In genomic region chr13:37344909-37345772, GRCm38 (mm10) we compare ENCODE assay signal across 11 mouse cellular contexts. TPM values are rescaled to one million over a fixed set of nuclear protein-coding genes. Genes with fewer than 3 reads are reported as not detected.
A peak's percentile ranks its signal among the peaks of the same experiment; 100 is the strongest.
DNase-seq lines count a peak whose midpoint lies in the region; ATAC-seq and TF ChIP-seq lines count a peak whose summit lies in the region.
"Had no signal": no experiment of that assay in that cellular context is flagged by ENCODE, and none has a peak within 500 bp of the region (broad histone marks: within the 10 kb centered on the region; RNA-seq: fewer than 3 reads in every experiment).

Ly86 (plus strand) TSS chr13:37345208.

- H3K4me2 ChIP-seq in liver, embryonic 12.5 days, result no peak within 1 kb of the TSS
- no peak within 1 kb of the TSS for H3K4me2 ChIP-seq in limb, embryonic 12.5 days

- H3K4me3 ChIP-seq in liver, adult 2 months (ENCODE audit: insufficient read depth, low read depth, low read length), result peak within 1 kb of the TSS; percentile 65
- H3K4me3 ChIP-seq in liver, embryonic 12.5 days, result no peak within 1 kb of the TSS
- H3K4me3 ChIP-seq in brown adipose tissue, adult 24 weeks (ENCODE audit: insufficient read depth, low read depth, low read length), result peak within 1 kb of the TSS; percentile 43
- no peak within 1 kb of the TSS for H3K4me3 ChIP-seq in limb, embryonic 12.5 days (replicated peaks)
- peak within 1 kb of the TSS; percentile 58 for H3K4me3 ChIP-seq in small intestine, adult 2 months (ENCODE audit: low read depth, low read length)

- peaks cover 6% of the 10 kb centered on the region for H3K4me1 ChIP-seq in liver, adult 2 months (ENCODE audit: control insufficient read depth, insufficient read depth, low read length)
- peaks cover 4% of the 10 kb centered on the region; the same call in 1 of the 2 replicates for H3K4me1 ChIP-seq in liver, embryonic 12.5 days
- H3K4me1 ChIP-seq in brown adipose tissue, adult 24 weeks (ENCODE audit: control insufficient read depth, insufficient read depth, insufficient read length, low read length), result no peaks in the 10 kb centered on the region
- peaks cover 9% of the 10 kb centered on the region; the same call in 1 of the 2 replicates for H3K4me1 ChIP-seq in limb, embryonic 12.5 days (replicated peaks)
- 0 out of 2 replicates have a peak, but pooled peaks cover 2% of the 10 kb centered on the region for H3K4me1 ChIP-seq in small intestine, adult 2 months (ENCODE audit: control insufficient read depth, insufficient read depth, insufficient read length, low read length)

- H3K9me3 ChIP-seq in liver, embryonic 12.5 days (replicated peaks), result no peaks in the 10 kb centered on the region
- H3K9me3 ChIP-seq in limb, embryonic 12.5 days, result no peaks in the 10 kb centered on the region

- no peak for DNase-seq in liver, adult 2 months (ENCODE audit: extremely low read depth, low read depth, low spot score)
- DNase-seq in c-Kit-positive CD71-positive TER-119-positive erythroid progenitor cells, embryonic 14.5 days (ENCODE audit: low spot score), result no peak
- no peak for DNase-seq in right cerebral cortex, adult 18-20 months
- no peak for DNase-seq in left cerebral cortex, postnatal 14 days (ENCODE audit: low spot score in 2 of 2)
- DNase-seq: heart, postnatal 4 days; layer of hippocampus, postnatal 36 days had no signal

- H3K36me3 ChIP-seq in liver, adult 2 months (ENCODE audit: control insufficient read depth, insufficient read depth, low read length), result no peaks in the 10 kb centered on the region
- H3K36me3 ChIP-seq in liver, embryonic 12.5 days, result no peaks in the 10 kb centered on the region
- H3K36me3 ChIP-seq in limb, embryonic 12.5 days, result no peaks in the 10 kb centered on the region
- H3K36me3 ChIP-seq in small intestine, adult 2 months (ENCODE audit: control insufficient read depth, insufficient read depth, low read length), result no peaks in the 10 kb centered on the region

- intact Hi-C loops in left cerebral cortex, postnatal 14 days (cut with DNase I), result no loop called here

- peak within 1 kb of the TSS; percentile 73 for H3K27ac ChIP-seq in liver, adult 2 months (replicated peaks; ENCODE audit: insufficient read depth, low read depth, low read length)
- H3K27ac ChIP-seq in liver, embryonic 12.5 days, result no peak within 1 kb of the TSS
- peak within 1 kb of the TSS; percentile 28 for H3K27ac ChIP-seq in brown adipose tissue, adult 24 weeks (replicated peaks; ENCODE audit: low read depth, low read length)
- peak within 1 kb of the TSS; percentile 24; the same call in 1 of the 2 replicates for H3K27ac ChIP-seq in limb, embryonic 12.5 days
- peak within 1 kb of the TSS; percentile 75 for H3K27ac ChIP-seq in small intestine, adult 2 months (ENCODE audit: insufficient read depth, low read depth, low read length)

- H3K9ac ChIP-seq in liver, adult 2 months (ENCODE audit: low read depth, low read length), result peak within 1 kb of the TSS; percentile 62
- H3K9ac ChIP-seq in liver, embryonic 12.5 days, result no peak within 1 kb of the TSS
- H3K9ac ChIP-seq in limb, embryonic 12.5 days (replicated peaks), result no peak within 1 kb of the TSS

- no peak for TF ChIP-seq CTCF in liver, adult 2 months (IDR thresholded peaks at IDR 0.05; ENCODE audit: low read depth, low read length)
- no peak for TF ChIP-seq CTCF in small intestine, adult 2 months (IDR thresholded peaks at IDR 0.05; ENCODE audit: extremely low read depth, insufficient read length, insufficient replicate concordance, low read depth, low read length)

- 90% methylated on average over 28 of the region's 28 CpGs for WGBS in liver, adult 2 months
- 80% methylated on average over 28 of the region's 28 CpGs for whole genome bisulfite sequencing in liver, embryonic 12.5 days (ENCODE audit: insufficient replicate concordance)
- WGBS in limb, embryonic 12.5 days, result 77% methylated on average over 28 of the region's 28 CpGs
- WGBS in small intestine, adult 2 months, result 87% methylated on average over 28 of the region's 28 CpGs

- no peaks in the 10 kb centered on the region for H3K79me2 ChIP-seq in liver, adult 2 months (ENCODE audit: control insufficient read depth, insufficient read depth, low read length)

- H3K27me3 ChIP-seq in liver, adult 2 months (ENCODE audit: control insufficient read depth, insufficient read depth, low read length), result no peaks in the 10 kb centered on the region
- H3K27me3 ChIP-seq in liver, embryonic 12.5 days (replicated peaks), result no peaks in the 10 kb centered on the region
- H3K27me3 ChIP-seq in limb, embryonic 12.5 days, result no peaks in the 10 kb centered on the region
- no peaks in the 10 kb centered on the region for H3K27me3 ChIP-seq in small intestine, adult 2 months (ENCODE audit: control insufficient read depth, insufficient read depth, low read length)

- TF ChIP-seq POLR2A in liver, adult 2 months (IDR thresholded peaks at IDR 0.05; ENCODE audit: extremely low read depth, insufficient read depth, low read length), result no peak
- no peak for TF ChIP-seq POLR2A in small intestine, adult 2 months (IDR thresholded peaks at IDR 0.05; ENCODE audit: low read depth, low read length)

- no peak for ATAC-seq in liver, embryonic 12.5 days
- peak; percentile 52; the same call in 1 of the 2 replicates for ATAC-seq in limb, embryonic 12.5 days (ENCODE audit: insufficient number of reproducible peaks, insufficient read depth, low FRiP score, low TSS enrichment, low read depth)
- ATAC-seq: forebrain, embryonic 16.5 days had no signal

RNA-seq across cellular contexts. Expression of gene Ly86, which starts in this region (rescaled TPM):
- total RNA-seq in liver, adult 2 months (2014; rRNA removed), result 6.0 and 8.6 TPM in 2 replicates
- polyA plus RNA-seq in liver, adult 2 months (2012; rRNA removed), result 1.9 and 4.4 TPM in 2 replicates
- 6.3 and 7.5 TPM in 2 replicates for polyA plus RNA-seq in liver, embryonic 12.5 days (2016; fragmentation: Nextera tagmentation; extraction: Ambion mirVana)
- 8.7 and 12.4 TPM in 2 replicates for polyA plus RNA-seq in brown adipose tissue, adult 24 weeks (2012; ENCODE audit: insufficient read depth, insufficient read length, missing spikeins)
- polyA plus RNA-seq in limb, embryonic 12.5 days (2016; fragmentation: Nextera tagmentation; extraction: Ambion mirVana), result 4.2 and 6.6 TPM in 2 replicates
- 1.8 and 2.3 TPM in 2 replicates for polyA plus RNA-seq in small intestine, adult 2 months (2012; rRNA removed)
- 1 to 10 TPM; 8.0 to 9.0 TPM for total RNA-seq in left cerebral cortex, postnatal 14 days (2021)

Comparison
In these comparisons a context has a peak if more than half of its experiments do, and no peak if none do; other contexts are left out.
1. H3K4me3 ChIP-seq: peak in liver, adult 2 months (single experiment), brown adipose tissue, adult 24 weeks (single experiment) and small intestine, adult 2 months (single experiment); none in liver, embryonic 12.5 days (single experiment) and limb, embryonic 12.5 days (single experiment).